Mouse (Mus musculus) adrenal gland, postnatal 36 days (tissue): ENCODE data around the gene Zscan25. TPM values are rescaled to one million over a fixed set of nuclear protein-coding genes. Genes with fewer than 3 reads are reported as not detected.
"Not testable (repeated sequence)": the region's sequence is repeated elsewhere in the genome, so short reads cannot be mapped to it uniquely, and the experiment has no call there.

Experiments used
- DNase-seq, 2 experiments: peaks; one replicate each; pipeline ENCODE4 v3.0.0; 2021; ENCODE audit warnings: mixed read lengths in 1 of 2
- long read RNA-seq, 2 experiments: library from polyadenylated mRNA; stranded (forward); transcript quantifications; one replicate each; pipeline ENCODE4 v2.0.0; 2021; ENCODE audit warnings: borderline sequencing depth in 2 of 2
- total RNA-seq, 2 experiments: library from RNA; stranded (reverse); gene quantifications; 2 replicates each; pipeline ENCODE4 v1.2.3; 2021

Gene Zscan25
- total RNA-seq, result 10 to 100 TPM; 15.0 to 15.7 TPM
- long read RNA-seq, experiment 1, partial matches to known transcripts, result 3 of 15 reads
- long read RNA-seq, experiment 1, other reads (novel, unspliced or antisense), result 12 of 15 reads
- long read RNA-seq, experiment 2, result 0 reads

GRCm38 (mm10) chr5:145280371-145281143, at the start of gene Zscan25:
Gene Zscan25, plus strand, starts transcription at chr5:145280500.
- DNase-seq, result peak; percentile 94 to 96

GRCm38 (mm10) chr5:145230641-145231040, 49.7 kb upstream of the Zscan25 start:
- DNase-seq, result no peak

GRCm38 (mm10) chr5:145231367-145231871, 48.9 kb upstream of the Zscan25 start, which contains the start of gene Zfp655:
Gene Zfp655, plus strand, starts transcription at chr5:145231715.
- DNase-seq, result peak; percentile 98

GRCm38 (mm10) chr5:145231893-145232411, 48.3 kb upstream of the Zscan25 start:
- DNase-seq, result peak; percentile 58 to 69

- peak in 1 of 2 experiments; percentile 30 for DNase-seq
These were observed 45.7 kb upstream of the Zscan25 start for GRCm38 (mm10) chr5:145234636-145235035.

- no peak for DNase-seq
These were observed 30.8 kb upstream of the Zscan25 start for GRCm38 (mm10) chr5:145249520-145249919.

- not testable (repeated sequence) for DNase-seq
These were observed 6.7 kb upstream of the Zscan25 start for GRCm38 (mm10) chr5:145273568-145273967.

- no peak for DNase-seq
These were observed 352 bp upstream of the Zscan25 start for GRCm38 (mm10) chr5:145279948-145280347.

GRCm38 (mm10) chr5:145288382-145288781, 8.1 kb downstream of the Zscan25 start:
- no peak for DNase-seq

GRCm38 (mm10) chr5:145290697-145291096, 10.4 kb downstream of the Zscan25 start:
- no peak for DNase-seq

GRCm38 (mm10) chr5:145292398-145292797, 12.1 kb downstream of the Zscan25 start:
- no peak for DNase-seq

- no peak for DNase-seq
These were observed 20.2 kb downstream of the Zscan25 start for GRCm38 (mm10) chr5:145300469-145300868.

- DNase-seq, result not testable (repeated sequence)
These were observed 21.5 kb downstream of the Zscan25 start for GRCm38 (mm10) chr5:145301796-145302195.

- no peak for DNase-seq
These were observed 22.1 kb downstream of the Zscan25 start for GRCm38 (mm10) chr5:145302424-145302823.

- not testable (repeated sequence) for DNase-seq
These were observed 26.7 kb downstream of the Zscan25 start for GRCm38 (mm10) chr5:145306953-145307352.

- DNase-seq, result not testable (repeated sequence)
These were observed 27.5 kb downstream of the Zscan25 start for GRCm38 (mm10) chr5:145307811-145308210.

GRCm38 (mm10) chr5:145313845-145314244, 33.5 kb downstream of the Zscan25 start:
- no peak for DNase-seq

- no peak for DNase-seq
These were observed 36.8 kb downstream of the Zscan25 start for GRCm38 (mm10) chr5:145317141-145317540.

GRCm38 (mm10) chr5:145338756-145339155, 58.5 kb downstream of the Zscan25 start:
- not testable (repeated sequence) for DNase-seq
